Mouse (Mus musculus) common myeloid progenitor, adult 5-6 weeks (primary cell): Measurements from ENCODE around the gene Dscaml1. TPM values are rescaled to one million over a fixed set of nuclear protein-coding genes. Genes with fewer than 3 reads are reported as not detected.

Experiments
- ATAC-seq: replicated peaks from 2 replicates; pipeline ENCODE4 v1.8.0; 2016; ENCODE audit warnings: low read depth, mild to moderate bottlenecking, moderate TSS enrichment, inconsistent platforms; ENCODE audit not compliant: poor library complexity, severe bottlenecking
- total RNA-seq: library from RNA; stranded (forward); fragments of 200-1000, 187-1606 nt; gene quantifications from 2 replicates; pipeline ENCODE4 v1.2.3, GENCODE M21; 2017

The Dscaml1 gene
- total RNA-seq, 1 experiment from 2014 or later, result not detected

DNA sequence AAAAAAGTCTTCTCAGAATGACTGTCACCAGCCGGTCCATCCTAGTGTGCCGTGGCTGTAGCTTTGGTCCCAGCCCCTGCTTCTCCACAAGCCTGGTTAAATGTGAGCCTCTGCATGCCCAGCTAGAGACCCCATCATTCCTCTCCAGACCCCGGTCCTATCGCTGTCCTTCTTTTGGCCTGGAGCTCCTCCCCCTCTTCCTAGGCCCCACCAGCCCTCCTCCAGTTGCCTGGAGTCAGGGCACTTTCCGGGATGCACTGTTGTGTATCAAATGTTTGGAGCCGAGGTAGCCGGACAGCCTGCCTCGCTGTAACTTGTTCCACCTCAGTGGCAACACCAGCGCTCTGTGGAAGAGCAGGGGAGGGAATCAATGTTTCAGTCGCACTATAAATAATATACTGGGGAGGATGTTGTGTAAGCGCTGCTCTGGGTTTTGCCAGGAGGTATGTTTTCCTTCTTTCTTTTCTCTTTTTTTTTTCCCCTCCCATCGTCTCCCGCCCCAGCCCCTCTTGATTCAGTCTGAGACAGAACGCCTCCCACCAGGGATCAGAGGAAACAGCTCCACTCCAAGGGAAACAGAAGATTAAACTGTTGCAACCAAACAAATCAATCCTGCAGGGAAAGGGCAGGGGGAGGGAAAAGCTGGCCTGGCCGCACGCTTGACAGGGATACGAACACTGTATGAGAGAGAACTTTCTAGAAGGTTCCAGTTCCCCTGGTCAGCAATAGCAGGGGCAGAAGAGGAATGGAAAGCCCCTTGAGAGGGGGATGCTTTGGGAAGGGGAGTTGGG lies 128.8 kb downstream of the Dscaml1 start:
- no peak for ATAC-seq

DNA sequence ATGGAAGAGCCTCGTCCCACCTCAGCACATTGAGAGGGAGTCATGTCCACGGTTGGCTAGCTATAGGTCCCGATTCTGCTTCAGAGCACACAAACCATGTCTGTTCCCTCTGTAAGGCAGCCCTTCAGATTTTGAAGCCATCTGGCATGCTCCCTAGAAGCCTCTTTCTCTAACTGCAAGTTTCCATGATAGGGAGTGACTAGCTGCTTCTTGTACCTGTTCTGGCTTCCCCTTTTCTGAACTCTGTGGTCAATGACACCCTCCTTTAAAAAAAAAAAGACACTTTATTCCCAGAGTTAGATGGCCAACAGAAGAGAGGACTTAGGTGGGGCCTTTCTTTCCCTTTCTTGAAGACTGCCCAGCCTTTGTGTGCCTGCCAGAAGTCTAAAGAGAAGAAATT lies 130.5 kb downstream of the Dscaml1 start:
- peak; percentile 52; the same call in 1 of the 2 replicates for ATAC-seq

- ATAC-seq, result no peak
Measured at GRCm38 (mm10) chr9:45560987-45561386, 134.6 kb downstream of the Dscaml1 start.

GRCm38 (mm10) chr9:45566843-45567578 lies 140.6 kb downstream of the Dscaml1 start:
- ATAC-seq, result peak; percentile 50; the same call in 1 of the 2 replicates

DNA sequence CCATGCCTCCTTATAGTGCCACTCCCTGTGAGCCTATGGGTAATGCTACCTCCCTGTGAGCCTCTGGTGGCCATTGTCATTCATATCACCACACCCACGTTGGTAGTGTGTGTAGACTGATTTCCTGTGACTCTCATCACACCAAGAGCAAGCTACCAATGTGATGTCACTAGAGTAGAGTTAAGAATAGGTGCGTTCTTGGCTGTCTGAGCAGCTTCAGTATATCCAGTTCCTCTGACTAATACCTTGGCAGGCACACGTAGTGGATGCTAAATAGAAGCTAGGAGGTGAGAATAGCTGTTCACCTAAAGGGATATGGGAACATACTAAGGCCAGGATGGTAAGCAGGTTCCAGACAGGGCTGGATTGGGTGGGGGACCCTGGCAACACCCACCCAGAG lies 143.3 kb downstream of the Dscaml1 start:
- no peak for ATAC-seq

DNA sequence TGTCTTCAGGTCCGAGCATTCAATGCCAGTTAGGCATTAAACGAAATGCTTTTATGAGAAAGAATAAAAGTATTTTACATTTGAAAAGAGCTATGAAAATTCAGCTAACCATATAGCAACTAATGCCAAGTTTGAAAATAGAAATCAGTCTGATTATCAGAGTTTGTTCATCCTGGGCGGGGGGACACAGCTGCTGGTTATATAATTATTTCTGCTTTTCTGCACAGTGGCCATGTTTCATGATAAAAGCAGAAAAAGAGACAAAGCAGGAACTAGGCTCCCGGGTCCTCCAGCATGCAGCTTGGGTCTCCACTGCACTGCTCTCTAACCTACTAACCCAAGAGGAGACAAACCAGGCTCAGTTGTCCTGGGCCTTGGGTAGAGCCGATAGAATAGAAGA lies 143.9 kb downstream of the Dscaml1 start:
- no peak for ATAC-seq

DNA sequence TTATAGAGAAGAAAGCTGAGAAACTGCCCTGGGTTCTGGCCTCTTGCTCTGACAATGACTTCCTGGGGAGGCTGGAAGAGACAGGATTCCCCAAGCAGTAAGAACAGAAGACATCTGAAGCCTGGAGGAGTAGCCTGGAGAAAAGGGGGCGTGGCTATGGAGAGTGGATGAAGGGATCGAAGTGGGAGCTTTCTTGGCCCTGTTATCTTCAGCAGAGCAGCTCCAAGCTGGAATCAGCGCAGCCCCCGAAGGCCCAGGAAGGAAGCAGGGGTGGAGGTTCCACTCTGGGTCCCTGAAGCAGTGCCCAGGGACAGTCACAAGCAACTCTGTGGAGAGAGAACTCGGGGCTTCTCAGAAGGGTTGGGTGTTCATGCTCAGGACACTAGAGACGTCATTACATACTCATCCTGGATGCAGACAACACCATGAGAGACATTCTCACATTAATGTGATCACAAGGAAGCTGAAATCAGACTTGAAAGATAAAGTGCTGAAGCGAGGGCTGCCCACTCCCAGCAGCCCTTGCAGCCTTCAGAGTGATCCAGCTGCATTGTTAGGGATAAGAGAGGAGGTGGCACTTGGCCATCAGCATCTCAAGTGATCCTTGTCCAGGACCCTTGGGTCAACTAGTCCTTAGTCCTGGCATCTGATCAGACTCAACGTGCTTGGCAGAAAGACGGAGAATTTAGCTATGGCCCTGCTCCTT lies 146.5 kb downstream of the Dscaml1 start:
- no peak for ATAC-seq

GRCm38 (mm10) chr9:45573493-45573815 lies 147.0 kb downstream of the Dscaml1 start:
- ATAC-seq, result no peak

- no peak for ATAC-seq
Measured at GRCm38 (mm10) chr9:45574021-45574420, 147.6 kb downstream of the Dscaml1 start.

DNA sequence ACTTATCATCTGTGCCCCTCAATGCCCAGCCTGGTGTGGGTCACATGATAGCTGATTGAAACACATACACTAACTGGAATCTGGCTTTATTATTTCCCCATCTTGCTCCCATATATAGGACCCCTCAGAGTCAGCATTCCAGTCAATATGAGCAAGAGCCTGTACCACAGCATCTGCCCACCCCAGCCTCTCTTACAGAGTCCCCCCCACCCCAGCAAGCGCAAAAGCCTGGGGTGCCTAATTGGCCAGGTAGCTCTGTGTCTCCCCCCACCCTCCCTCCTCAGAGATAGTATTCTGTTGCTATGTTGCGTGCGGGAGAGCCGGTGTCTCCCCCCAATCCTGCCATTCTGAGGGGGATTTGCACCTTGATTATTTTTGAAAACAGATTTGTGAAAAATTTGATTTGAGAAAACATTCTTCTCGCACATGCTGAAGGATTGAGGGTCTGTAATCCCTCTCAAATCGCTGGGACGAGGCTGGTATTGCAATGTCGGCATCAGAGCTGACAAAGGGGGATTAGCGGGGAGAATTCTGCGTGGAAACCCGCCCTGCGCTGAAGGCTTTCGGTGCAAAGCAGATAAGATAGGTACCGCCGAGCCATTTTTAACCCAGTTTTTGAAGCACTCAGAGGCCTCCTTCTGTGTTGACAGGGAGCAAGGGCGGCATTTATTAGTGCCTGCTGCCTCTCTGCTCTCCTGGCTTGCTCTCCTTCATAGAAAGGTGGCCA lies 153.8 kb downstream of the Dscaml1 start:
- no peak for ATAC-seq

- ATAC-seq, result no peak
Measured at GRCm38 (mm10) chr9:45586475-45586874, 160.0 kb downstream of the Dscaml1 start.

DNA sequence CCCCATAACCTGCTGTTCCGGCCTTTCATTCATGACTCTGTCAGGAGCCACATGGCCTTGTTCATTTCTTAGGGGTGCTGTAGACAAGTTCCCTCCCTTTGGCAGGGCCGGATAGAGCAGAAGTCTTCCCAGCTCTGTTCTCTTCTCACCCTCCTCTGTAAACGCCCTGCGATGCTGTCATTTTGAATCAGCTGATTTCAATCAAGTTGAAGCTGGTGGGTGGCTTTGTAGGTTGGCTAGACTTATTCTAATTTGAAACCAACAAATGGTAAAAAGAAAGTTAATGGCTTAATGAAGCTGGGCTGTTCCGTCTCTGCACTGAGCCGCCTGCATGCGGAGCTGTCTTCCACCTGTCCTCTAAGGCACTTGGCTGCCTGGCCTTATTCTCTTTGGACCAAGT lies 161.3 kb downstream of the Dscaml1 start:
- ATAC-seq, result no peak

- peak; percentile 68; the same call in 1 of the 2 replicates for ATAC-seq
Measured at GRCm38 (mm10) chr9:45589867-45590266, 163.4 kb downstream of the Dscaml1 start.

DNA sequence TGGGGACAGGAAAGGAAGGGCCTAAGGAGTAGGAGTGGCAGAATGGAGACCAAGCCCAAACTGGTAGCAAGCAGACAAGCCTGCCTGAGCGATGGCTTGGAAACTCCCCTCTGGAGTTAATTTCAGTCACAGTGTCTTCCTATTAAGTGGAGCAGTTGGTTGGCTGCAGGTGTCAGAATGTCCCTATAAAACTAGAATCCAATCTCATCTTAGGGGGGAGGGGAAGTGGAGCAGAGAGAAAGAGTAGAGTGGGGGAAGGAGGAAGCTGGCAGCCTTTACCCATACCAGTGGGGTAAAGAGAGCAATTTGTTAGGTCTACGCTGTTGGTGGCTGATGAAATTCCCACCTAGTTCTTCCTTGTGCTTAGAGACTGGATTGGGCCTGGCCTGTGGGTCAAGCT lies 164.6 kb downstream of the Dscaml1 start:
- ATAC-seq, result no peak

DNA sequence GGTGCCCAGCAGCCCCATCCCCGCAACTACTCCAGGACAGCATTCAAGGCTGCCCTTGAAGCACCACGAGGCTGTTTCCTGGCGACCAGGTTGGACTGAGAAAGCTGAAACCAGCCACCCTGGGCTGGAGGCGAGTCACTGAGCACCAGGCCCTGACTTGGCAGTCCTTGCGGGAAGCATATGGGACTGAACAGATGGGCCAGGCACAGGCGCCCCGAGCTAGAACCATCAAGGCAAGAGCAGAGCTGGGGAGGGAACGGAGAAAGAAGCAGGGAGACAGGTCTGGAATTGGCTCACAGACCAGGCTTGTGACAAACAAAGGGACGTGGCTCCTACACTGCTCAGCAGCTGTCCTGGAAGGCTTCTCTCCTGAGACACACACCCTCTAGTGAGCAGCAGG lies 165.9 kb downstream of the Dscaml1 start:
- no peak for ATAC-seq

GRCm38 (mm10) chr9:45598117-45598516 lies 171.7 kb downstream of the Dscaml1 start:
- no peak for ATAC-seq

DNA sequence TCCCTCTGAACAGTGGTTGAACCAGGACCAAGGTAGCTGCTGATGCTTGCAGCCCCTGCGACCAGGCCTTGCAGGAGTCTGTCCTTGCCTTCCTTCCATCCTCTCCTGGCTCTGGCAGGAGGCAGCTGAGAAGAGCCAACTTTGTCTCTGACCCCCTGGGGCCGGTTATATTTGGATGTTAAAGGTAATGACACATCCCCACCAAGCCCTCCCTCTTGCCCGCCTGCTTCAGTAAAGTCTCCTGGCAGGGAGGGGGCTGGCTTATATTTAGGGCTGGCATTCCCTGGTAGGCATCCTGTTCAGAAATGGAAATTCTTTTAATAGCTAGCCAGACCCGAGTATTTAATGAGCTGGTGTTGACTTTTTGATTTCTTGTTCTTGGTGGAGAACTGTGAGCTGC lies 172.9 kb downstream of the Dscaml1 start:
- ATAC-seq, result no peak

DNA sequence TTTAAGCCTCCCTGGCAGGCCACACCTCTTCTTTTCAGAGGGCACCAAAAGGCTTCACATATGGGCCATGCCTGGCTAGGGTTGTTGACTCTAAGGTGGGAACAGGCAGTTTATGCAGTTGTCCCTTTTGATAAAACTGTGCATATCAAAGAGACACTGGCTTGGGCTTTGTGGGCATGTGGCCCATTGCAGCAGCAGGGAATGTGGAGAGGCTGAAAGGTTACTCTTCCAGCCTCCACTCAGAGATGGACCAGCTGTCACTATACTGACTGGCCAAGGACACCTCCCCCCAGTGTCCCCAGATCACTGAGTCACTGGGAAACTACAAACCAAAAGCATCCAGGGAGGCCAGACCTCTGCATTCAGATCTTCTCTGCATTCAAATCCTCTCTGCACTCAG lies 180.9 kb downstream of the Dscaml1 start:
- ATAC-seq, result no peak

GRCm38 (mm10) chr9:45608097-45609031 lies 181.9 kb downstream of the Dscaml1 start:
- no peak for ATAC-seq
